Mouse (Mus musculus): ENCODE measurements around the gene Bmf. TPM values are rescaled to one million over a fixed set of nuclear protein-coding genes. Genes with fewer than 3 reads are reported as not detected.

The Bmf gene
- polyA plus RNA-seq, 1 experiment from 2014 or later = 8.5 TPM

DNA sequence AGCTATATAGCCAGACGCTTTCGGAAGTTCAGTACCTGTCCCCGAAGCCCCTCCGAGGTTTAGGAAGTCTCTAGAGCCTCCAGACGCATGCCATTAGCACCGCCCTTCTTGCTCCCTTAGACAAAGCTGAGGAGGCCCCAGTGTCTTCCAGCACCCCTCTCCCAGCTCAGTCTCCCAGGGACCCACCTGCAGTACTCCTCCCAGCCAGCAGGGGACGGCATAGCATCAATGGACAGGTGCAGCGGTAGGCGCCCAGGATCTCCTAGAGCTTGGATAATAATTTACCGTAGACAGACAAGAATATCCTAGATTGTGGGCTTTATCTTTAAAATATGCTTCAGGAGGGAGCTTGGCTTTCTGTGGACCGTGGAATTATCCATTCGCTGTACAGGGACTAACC, 62.6 kb downstream of the Bmf start:
- Histone ChIP-seq H3K4me1 (peaks cover 36% of the 10 kb centered on the region), H3K9me3 (no peaks in the 10 kb centered on the region), H3K27ac (no peak overlapping the region), H3K4me3 (no peak overlapping the region), H3K27me3 (no peaks in the 10 kb centered on the region), H3K4me2 (no peak overlapping the region), H3K9ac (no peak overlapping the region), H3K36me3 (no peaks in the 10 kb centered on the region)
- 14% methylated on average over 12 of the region's 12 CpGs for WGBS
- ATAC-seq (ENCODE audit: borderline replicate concordance, extremely low read depth, low FRiP score, low TSS enrichment) = no peak

DNA sequence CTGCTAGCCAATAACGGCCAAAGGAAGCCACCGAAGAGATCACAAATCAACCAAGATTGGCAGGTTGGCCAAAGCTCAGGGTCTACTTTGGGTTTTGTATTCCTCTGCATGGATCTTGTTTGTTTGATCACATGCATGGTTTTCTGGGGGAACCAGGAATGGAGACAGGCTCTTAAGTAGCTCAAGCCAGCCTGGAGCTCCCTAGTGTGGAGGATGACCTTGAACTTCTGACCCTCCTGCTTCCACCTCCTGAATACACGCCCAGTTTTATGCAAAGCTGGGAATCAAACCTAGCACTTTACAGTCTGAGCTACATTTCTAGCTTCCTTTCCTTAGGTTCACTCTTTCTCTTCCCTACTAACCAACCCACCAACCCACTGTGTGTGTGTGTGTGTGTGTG, 64.1 kb downstream of the Bmf start:
- Histone ChIP-seq H3K27me3 (no peaks in the 10 kb centered on the region), H3K4me3 (no peak overlapping the region), H3K36me3 (no peaks in the 10 kb centered on the region), H3K9me3 (no peaks in the 10 kb centered on the region), H3K27ac (no peak overlapping the region), H3K4me1 (peaks cover 21% of the 10 kb centered on the region), H3K9ac (no peak overlapping the region), H3K4me2 (no peak overlapping the region)
- WGBS = 63% methylated on average over 3 of the region's 3 CpGs
- ATAC-seq (ENCODE audit: borderline replicate concordance, extremely low read depth, low FRiP score, low TSS enrichment) = no peak

DNA sequence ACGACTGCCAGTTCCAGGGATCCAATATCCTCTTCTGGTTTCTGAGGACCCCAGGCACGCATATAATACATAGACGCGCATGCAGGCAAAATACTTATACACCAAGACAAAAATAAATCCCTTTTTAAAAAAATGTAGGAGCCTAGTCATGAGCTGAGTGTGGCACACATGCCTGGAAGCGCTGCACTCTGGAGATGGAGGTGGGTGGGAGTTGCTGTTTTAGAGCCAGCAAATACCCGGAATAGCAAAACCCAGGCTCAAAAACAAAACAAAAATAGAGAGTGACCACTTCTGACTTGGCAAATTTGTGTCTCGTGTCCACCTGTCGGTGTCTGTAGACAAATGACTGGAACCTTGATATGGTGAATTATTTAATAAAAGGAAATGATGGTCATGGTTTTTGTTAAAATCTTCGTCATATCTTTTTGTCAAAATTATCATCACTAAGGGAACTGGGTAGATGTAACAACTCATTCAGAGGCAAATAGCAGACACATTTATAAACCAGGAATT, 65.0 kb downstream of the Bmf start:
- H3K27me3 ChIP-seq = no peaks in the 10 kb centered on the region
- no peak overlapping the region for H3K27ac ChIP-seq
- no peak overlapping the region for H3K4me3 ChIP-seq
- WGBS = 80% methylated on average over 9 of the region's 9 CpGs
- H3K36me3 ChIP-seq = no peaks in the 10 kb centered on the region
- no peak for ATAC-seq (ENCODE audit: borderline replicate concordance, extremely low read depth, low FRiP score, low TSS enrichment)
- no peak overlapping the region for H3K9ac ChIP-seq
- H3K9me3 ChIP-seq = no peaks in the 10 kb centered on the region
- H3K4me1 ChIP-seq = peaks cover 13% of the 10 kb centered on the region
- no peak overlapping the region for H3K4me2 ChIP-seq

DNA sequence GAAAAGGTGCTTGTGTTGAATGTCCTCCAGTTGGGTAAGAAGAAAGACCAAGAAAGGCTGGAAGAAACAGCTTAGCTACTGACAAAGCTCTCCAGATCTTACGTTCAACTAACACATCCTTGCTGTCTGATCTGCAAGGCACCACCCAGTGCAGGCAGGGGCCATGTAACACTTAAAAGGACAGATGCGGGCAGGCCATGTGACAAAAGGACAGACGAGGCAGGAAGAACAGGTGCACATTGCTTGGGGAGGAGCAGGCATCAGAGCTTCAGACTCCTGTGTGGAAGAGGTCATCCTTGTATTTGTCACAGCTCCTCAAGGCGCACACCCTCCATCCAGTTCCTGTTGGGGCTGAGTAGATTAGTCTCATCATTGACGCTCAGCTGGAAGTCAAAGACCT, 66.5 kb downstream of the Bmf start:
- H3K9ac ChIP-seq = no peak overlapping the region
- H3K9me3 ChIP-seq = no peaks in the 10 kb centered on the region
- H3K27ac ChIP-seq = no peak overlapping the region
- no peak for ATAC-seq (ENCODE audit: borderline replicate concordance, extremely low read depth, low FRiP score, low TSS enrichment)
- no peaks in the 10 kb centered on the region for H3K27me3 ChIP-seq
- 69% methylated on average over 5 of the region's 5 CpGs for WGBS
- H3K4me3 ChIP-seq = no peak overlapping the region
- H3K4me1 ChIP-seq = peaks cover 13% of the 10 kb centered on the region
- no peak overlapping the region for H3K4me2 ChIP-seq
- no peaks in the 10 kb centered on the region for H3K36me3 ChIP-seq

DNA sequence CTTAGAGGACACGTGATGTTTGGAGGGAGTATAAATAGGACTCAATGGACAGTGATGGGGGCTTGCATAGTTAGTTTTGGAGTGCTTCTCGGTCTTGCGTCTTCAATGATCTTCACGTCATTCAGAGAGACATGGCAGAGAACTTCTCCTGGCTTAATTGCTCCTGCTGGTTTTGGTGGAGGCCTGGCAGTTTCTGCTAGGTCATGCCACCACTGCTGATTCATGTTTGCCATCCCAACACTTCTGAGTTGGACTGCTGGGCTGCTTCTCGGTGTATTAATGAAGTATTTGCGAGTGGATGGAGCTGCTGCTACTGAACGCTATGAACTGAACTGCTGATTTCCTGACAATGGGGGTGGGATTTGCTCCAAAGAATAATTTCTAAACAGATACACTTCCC, 68.6 kb downstream of the Bmf start:
- WGBS = 88% methylated on average over 7 of the region's 7 CpGs
- ATAC-seq (ENCODE audit: borderline replicate concordance, extremely low read depth, low FRiP score, low TSS enrichment) = no peak

DNA sequence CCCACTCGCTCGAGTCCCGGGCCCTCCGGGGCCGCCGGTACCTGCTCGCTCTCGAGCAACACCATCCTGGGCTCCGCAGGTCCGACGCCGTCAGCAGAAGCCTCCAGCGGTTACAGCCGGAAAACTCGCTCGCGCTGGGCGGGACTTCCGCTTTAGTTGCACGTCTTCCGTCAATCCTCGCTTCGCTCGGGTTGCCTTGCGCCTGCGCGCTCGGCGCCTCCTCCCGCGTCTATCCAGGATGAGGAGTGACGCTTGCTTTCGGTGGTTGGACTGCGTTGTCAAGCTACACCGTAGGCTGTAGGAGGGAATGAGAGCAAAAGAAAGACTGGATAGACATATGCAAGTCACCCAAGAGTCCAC, 70.0 kb downstream of the Bmf start, which contains the start of gene Srp14:
Gene Srp14 (minus strand): TSS at position 162 of the 360 bp plus-strand sequence.
- Histone ChIP-seq H3K4me2 (peak within 1 kb of the TSS; percentile 77), H3K4me1 (peaks cover 14% of the 10 kb centered on the region), H3K9me3 (no peaks in the 10 kb centered on the region), H3K9ac (peak within 1 kb of the TSS; percentile 77), H3K4me3 (peak within 1 kb of the TSS; percentile 63), H3K27me3 (no peaks in the 10 kb centered on the region), H3K27ac (peak within 1 kb of the TSS; percentile 85), H3K36me3 (peaks cover 25% of the 10 kb centered on the region)
- under 1% methylated on average over 35 of the region's 35 CpGs for WGBS
- ATAC-seq (ENCODE audit: borderline replicate concordance, extremely low read depth, low FRiP score, low TSS enrichment) = peak; percentile 92

More for the DNA sequence above, 68.6 kb downstream of the Bmf start:
- Histone ChIP-seq H3K4me1 (peaks cover 14% of the 10 kb centered on the region), H3K4me2 (no peak overlapping the region), H3K9ac (no peak overlapping the region), H3K27me3 (no peaks in the 10 kb centered on the region), H3K36me3 (peaks cover 13% of the 10 kb centered on the region), H3K4me3 (no peak overlapping the region), H3K9me3 (no peaks in the 10 kb centered on the region), H3K27ac (no peak overlapping the region)

DNA sequence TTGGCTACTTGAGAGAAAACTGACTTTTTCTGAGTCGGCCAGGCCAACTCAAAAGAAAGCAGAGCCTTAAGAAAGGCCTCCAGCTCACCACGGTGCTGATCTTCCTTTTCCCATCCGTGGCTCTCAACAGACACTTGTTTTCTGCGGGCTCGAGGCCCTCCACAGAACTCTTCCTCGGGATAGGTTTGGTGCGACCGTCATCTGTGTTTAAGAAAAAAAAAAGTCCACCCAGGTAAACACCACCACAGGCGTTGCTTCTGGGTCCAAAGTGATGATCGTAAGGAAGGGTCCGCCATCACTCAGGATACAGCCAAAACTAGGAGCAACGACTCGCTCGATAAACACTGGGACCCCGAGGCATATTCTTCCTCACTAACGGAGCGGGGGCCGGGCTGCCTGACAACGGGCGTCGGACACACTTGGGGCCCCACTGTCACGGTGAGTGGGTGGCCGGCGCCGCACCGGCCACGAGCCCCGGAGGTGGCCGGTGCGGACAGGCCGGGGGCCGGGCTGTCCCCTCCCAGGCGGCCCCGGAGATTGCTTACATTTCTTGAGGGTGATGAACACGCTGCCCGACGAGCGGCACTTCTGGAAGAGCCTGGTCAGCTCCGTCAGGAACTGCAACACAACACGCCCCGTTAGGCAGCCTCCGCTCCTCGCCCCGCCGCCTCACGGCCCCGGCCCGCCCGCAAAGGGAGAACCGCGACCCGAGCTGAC, 70.5 kb downstream of the Bmf start:
- Histone ChIP-seq H3K27me3 (no peaks in the 10 kb centered on the region), H3K36me3 (peaks cover 31% of the 10 kb centered on the region), H3K9ac (peak overlapping the region; percentile 77), H3K4me3 (peak overlapping the region; percentile 63), H3K4me2 (peak overlapping the region; percentile 77), H3K4me1 (peaks cover 14% of the 10 kb centered on the region), H3K27ac (peak overlapping the region; percentile 85), H3K9me3 (no peaks in the 10 kb centered on the region)
- 1% methylated on average over 50 of the region's 52 CpGs for WGBS
- no peak for ATAC-seq (ENCODE audit: borderline replicate concordance, extremely low read depth, low FRiP score, low TSS enrichment)

Other genes with a start within 250 kb of the Bmf start
- gene Gpr176, start 176.3 kb downstream of the Bmf start, polyA plus RNA-seq (2015; fragmentation: Nextera tagmentation; extraction: Ambion mirVana) = 0.22 and 0.28 TPM in 2 replicates
- 11.4 and 12.1 TPM in 2 replicates for gene Eif2ak4, start 161.1 kb downstream of the Bmf start, polyA plus RNA-seq (2015; fragmentation: Nextera tagmentation; extraction: Ambion mirVana)
- gene Srp14, start 70.0 kb downstream of the Bmf start, polyA plus RNA-seq (2015; fragmentation: Nextera tagmentation; extraction: Ambion mirVana) = 238 and 244 TPM in 2 replicates
- 114 and 115 TPM in 2 replicates for gene Bub1b, start 48.5 kb upstream of the Bmf start, polyA plus RNA-seq (2015; fragmentation: Nextera tagmentation; extraction: Ambion mirVana)
- gene Pak6, start 113.6 kb upstream of the Bmf start, polyA plus RNA-seq (2015; fragmentation: Nextera tagmentation; extraction: Ambion mirVana) = 1.6 and 2.2 TPM in 2 replicates
- gene Ankrd63, start 154.3 kb upstream of the Bmf start, polyA plus RNA-seq (2015; fragmentation: Nextera tagmentation; extraction: Ambion mirVana) = 0.10 and 0.12 TPM in 2 replicates
- gene Plcb2, start 178.8 kb upstream of the Bmf start, polyA plus RNA-seq (2015; fragmentation: Nextera tagmentation; extraction: Ambion mirVana) = 1.5 and 2.5 TPM in 2 replicates
- 18.3 and 18.4 TPM in 2 replicates for gene Inafm2, start 196.1 kb upstream of the Bmf start, polyA plus RNA-seq (2015; fragmentation: Nextera tagmentation; extraction: Ambion mirVana)
- gene Ccdc9b, start 213.0 kb upstream of the Bmf start, polyA plus RNA-seq (2015; fragmentation: Nextera tagmentation; extraction: Ambion mirVana) = 0.98 and 1.2 TPM in 2 replicates
- gene Phgr1, start 223.1 kb upstream of the Bmf start, polyA plus RNA-seq (2015; fragmentation: Nextera tagmentation; extraction: Ambion mirVana) = not detected in 2 replicates
- 0.76 and 0.89 TPM in 2 replicates for gene Disp2, start 230.0 kb upstream of the Bmf start, polyA plus RNA-seq (2015; fragmentation: Nextera tagmentation; extraction: Ambion mirVana)